Mouse (Mus musculus): Measurements from ENCODE around the gene Wdr17. TPM values are rescaled to one million over a fixed set of nuclear protein-coding genes. Genes with fewer than 3 reads are reported as not detected.

The Wdr17 gene
- polyA plus RNA-seq, 1 experiment from 2014 or later: 0.10 TPM

DNA sequence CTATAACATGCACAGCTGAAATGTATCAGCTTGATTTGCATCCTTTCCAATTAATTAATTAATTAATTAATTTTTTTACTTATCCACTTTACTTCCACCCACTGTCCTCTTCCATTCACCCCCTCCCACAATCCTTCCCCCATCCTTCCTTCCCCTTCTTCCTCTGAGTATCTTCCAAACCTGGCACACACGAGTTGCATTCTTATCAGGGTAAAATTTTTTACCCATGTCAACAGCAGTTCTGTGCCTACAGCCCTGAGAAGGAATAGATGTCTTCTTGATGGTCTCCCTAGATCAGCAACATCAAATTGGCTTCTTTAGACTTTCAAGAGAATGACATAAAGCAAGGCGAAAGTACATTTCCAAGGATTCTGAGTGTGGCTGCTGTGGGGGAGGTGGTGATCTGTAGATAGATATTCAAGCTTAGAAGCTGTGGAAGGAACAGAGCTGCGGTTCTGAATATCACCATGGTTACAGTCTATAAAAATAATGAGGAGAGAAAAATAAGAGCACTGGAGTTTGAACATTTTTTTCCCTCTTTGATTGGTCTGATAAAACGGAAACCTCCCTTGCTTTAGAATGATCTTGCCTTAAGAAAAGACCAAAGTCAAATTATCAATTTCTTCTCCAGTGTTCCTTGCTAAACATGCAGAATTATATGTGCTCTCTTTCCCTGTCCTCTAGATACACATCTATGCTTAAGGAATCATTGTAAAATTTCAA, 22.8 kb downstream of the Wdr17 start:
- H3K27me3 ChIP-seq: no peaks in the 10 kb centered on the region
- no peak for ATAC-seq (ENCODE audit: borderline replicate concordance, extremely low read depth, low FRiP score, low TSS enrichment)
- H3K4me3 ChIP-seq: no peak overlapping the region
- no peak overlapping the region for H3K27ac ChIP-seq
- H3K9ac ChIP-seq: no peak overlapping the region
- no peak overlapping the region for H3K4me2 ChIP-seq
- H3K36me3 ChIP-seq: no peaks in the 10 kb centered on the region
- no peaks in the 10 kb centered on the region for H3K4me1 ChIP-seq
- WGBS: 54% methylated on average over 4 of the region's 4 CpGs
- H3K9me3 ChIP-seq: no peaks in the 10 kb centered on the region

DNA sequence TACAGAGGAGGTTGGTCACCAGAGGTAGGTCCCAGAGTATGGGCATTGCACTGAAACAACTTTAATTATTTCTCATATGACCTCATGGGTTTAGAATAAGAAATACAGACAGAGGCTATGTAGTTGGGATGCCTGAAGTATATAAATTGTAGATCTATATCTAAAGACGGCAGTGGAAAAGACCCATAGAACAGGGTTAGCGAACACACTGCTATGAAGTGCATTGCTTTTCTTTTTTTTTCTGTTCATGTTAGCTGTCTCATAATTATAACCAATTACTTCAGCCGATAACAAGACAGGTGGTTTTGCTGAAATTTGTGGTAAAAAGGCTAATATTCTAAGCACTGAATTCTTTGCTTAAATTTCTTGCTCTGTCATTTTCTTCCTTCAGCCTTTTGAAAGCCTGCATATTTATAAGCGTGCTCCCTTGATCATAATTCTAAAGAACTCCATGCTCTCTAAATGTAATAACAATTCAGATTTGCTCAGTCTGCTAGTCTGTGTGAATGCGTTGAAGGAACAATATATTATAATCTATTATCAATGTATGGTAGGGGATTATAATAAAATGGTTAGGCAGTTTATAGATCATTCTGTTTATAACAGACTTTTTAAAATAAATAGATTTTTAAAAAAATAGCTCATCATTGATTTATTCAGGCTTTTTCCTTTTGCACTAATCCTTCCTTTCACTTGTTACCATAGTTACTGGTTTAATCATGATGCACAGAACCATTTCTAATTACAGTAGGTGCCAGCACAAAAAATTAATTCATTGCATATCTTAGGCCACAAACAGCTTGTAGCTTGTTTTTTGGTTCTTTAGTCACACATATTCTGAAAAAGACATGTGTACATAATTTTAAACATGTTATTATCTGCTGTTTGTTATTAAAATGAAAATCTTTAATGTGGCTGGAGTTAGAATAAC, 50.7 kb downstream of the Wdr17 start:
- Histone ChIP-seq H3K9me3 (no peaks in the 10 kb centered on the region), H3K4me1 (no peaks in the 10 kb centered on the region), H3K27me3 (no peaks in the 10 kb centered on the region), H3K36me3 (no peaks in the 10 kb centered on the region), H3K27ac (no peak overlapping the region), H3K9ac (no peak overlapping the region), H3K4me3 (no peak overlapping the region), H3K4me2 (no peak overlapping the region)
- no peak for ATAC-seq (ENCODE audit: borderline replicate concordance, extremely low read depth, low FRiP score, low TSS enrichment)
- WGBS: 86% methylated on average over 5 of the region's 5 CpGs

DNA sequence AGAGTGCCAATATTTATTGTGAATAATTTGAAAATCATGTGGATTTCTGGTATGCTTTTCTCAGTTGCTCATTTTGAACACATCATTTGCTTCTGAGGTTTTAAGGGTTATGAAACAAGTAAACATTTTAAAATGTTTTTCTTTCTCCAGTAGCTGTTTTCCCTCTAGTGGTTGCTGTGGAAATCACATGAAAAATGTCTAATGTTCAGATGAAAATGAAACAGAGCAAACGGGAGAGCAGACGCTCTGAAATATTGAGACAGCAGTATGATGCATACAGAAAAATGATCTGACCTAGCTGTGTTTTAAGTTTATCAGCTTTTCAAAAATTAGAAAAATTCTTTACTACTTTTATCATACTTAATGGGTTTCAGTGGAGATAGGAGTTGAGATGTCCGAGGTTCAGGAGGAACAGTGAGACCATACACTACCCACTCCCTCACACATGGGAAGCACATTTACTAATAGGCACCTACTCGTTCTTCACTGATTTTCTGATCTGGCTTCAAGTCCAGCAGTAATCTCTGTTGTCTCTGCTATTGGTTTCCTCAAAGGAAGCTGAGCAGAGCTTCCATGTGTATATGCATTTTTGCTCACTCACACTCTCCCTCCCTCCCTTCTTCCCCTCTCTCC, 57.1 kb downstream of the Wdr17 start:
- H3K4me1 ChIP-seq: no peaks in the 10 kb centered on the region
- no peaks in the 10 kb centered on the region for H3K9me3 ChIP-seq
- H3K9ac ChIP-seq: no peak overlapping the region
- no peak overlapping the region for H3K4me2 ChIP-seq
- no peak overlapping the region for H3K4me3 ChIP-seq
- 48% methylated on average over 4 of the region's 4 CpGs for WGBS
- H3K36me3 ChIP-seq: no peaks in the 10 kb centered on the region
- no peaks in the 10 kb centered on the region for H3K27me3 ChIP-seq
- no peak overlapping the region for H3K27ac ChIP-seq
- no peak for ATAC-seq (ENCODE audit: borderline replicate concordance, extremely low read depth, low FRiP score, low TSS enrichment)

DNA sequence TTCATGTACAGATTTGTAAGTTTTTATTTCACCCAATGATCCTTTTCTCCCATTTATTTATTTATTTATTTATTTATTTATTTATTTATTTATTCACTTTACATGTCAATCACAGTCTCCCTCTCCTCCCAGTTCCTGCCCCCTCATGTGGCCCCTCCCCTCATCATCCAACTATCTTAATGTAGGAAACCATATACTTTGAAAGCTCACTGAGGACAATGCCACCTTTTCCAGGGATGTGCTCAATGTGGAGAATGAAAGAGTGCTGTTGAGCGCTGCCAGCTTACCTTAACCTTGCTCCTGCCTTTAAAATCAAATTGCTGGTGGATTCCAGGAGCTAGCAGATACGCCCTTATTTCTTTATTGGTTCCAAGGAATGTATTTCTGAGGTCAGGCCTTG, 59.0 kb downstream of the Wdr17 start:
- Histone ChIP-seq H3K27ac (no peak overlapping the region), H3K4me1 (no peaks in the 10 kb centered on the region), H3K9me3 (no peaks in the 10 kb centered on the region), H3K4me2 (no peak overlapping the region), H3K36me3 (no peaks in the 10 kb centered on the region), H3K27me3 (no peaks in the 10 kb centered on the region), H3K9ac (no peak overlapping the region), H3K4me3 (no peak overlapping the region)
- 76% methylated on average over 2 of the region's 2 CpGs for WGBS
- no peak for ATAC-seq (ENCODE audit: borderline replicate concordance, extremely low read depth, low FRiP score, low TSS enrichment)

DNA sequence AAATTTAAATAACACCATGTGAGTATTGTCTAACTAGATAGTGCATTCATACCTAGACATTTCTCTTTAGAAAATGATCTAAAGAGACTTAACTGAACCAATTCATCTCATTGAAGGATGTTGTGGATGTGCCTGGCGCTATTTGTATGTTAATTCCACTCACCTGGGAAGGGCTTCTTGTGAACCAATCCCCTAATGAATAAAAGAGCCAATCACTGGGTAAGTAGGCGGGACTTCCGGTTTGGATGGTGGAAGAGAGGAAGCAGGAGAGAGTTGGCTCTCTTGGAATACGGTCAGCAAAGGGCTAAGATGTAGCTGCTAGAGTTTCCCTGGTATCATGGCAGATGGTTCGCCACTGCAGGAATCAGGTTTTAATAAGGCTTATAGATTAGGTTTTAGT, 64.0 kb downstream of the Wdr17 start:
- H3K4me3 ChIP-seq: no peak overlapping the region
- no peak for ATAC-seq (ENCODE audit: borderline replicate concordance, extremely low read depth, low FRiP score, low TSS enrichment)
- no peak overlapping the region for H3K9ac ChIP-seq
- no peak overlapping the region for H3K4me2 ChIP-seq
- no peaks in the 10 kb centered on the region for H3K9me3 ChIP-seq
- H3K4me1 ChIP-seq: no peaks in the 10 kb centered on the region
- WGBS: 87% methylated on average over 5 of the region's 5 CpGs
- H3K36me3 ChIP-seq: no peaks in the 10 kb centered on the region
- no peak overlapping the region for H3K27ac ChIP-seq
- H3K27me3 ChIP-seq: no peaks in the 10 kb centered on the region

DNA sequence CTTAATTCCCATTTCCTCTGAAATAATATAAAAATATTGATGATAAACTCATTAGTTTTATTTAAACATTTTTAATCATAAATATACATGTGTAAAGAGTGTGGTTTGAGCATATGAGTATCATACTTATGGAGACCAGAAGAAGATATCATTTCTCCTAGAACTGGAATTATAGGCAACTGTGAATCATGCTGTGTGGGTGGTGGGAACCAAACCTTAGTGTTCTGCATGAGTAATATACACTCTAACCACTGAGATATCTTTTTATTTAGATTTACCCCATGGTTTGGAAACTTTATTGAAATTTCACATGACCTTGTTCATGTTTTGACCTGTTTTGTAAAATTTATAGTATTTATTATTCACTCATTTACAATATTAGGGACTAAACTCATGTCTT, 68.3 kb downstream of the Wdr17 start:
- no peak overlapping the region for H3K4me2 ChIP-seq
- no peaks in the 10 kb centered on the region for H3K36me3 ChIP-seq
- H3K27me3 ChIP-seq: no peaks in the 10 kb centered on the region
- no peak for ATAC-seq (ENCODE audit: borderline replicate concordance, extremely low read depth, low FRiP score, low TSS enrichment)
- no peaks in the 10 kb centered on the region for H3K9me3 ChIP-seq
- H3K4me3 ChIP-seq: no peak overlapping the region
- no peak overlapping the region for H3K9ac ChIP-seq
- no peak overlapping the region for H3K27ac ChIP-seq
- H3K4me1 ChIP-seq: no peaks in the 10 kb centered on the region

DNA sequence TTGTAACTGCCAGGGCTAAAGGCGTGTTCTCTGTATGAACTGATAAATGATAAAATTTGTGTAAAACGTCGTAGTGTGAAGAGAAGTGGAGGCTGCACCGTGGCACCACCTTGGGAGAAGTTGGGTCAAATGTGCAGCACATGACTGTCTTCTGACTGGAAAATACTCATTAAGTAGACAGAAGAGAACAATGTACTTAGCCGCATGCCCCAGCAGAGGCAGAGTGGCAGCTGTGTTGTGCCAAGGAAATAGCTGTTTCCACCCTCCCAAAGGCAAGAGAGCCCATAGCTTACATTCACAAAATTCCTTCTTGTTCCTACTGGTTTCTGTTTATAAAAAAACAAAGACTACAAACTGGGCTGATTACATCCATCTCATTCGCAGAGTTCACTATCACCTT, 78.8 kb downstream of the Wdr17 start:
- no peaks in the 10 kb centered on the region for H3K27me3 ChIP-seq
- H3K36me3 ChIP-seq: no peaks in the 10 kb centered on the region
- H3K9ac ChIP-seq: no peak overlapping the region
- no peaks in the 10 kb centered on the region for H3K9me3 ChIP-seq
- H3K4me2 ChIP-seq: no peak overlapping the region
- no peak overlapping the region for H3K4me3 ChIP-seq
- 53% methylated on average over 6 of the region's 6 CpGs for WGBS
- ATAC-seq (ENCODE audit: borderline replicate concordance, extremely low read depth, low FRiP score, low TSS enrichment): no peak
- H3K4me1 ChIP-seq: no peaks in the 10 kb centered on the region
- no peak overlapping the region for H3K27ac ChIP-seq

DNA sequence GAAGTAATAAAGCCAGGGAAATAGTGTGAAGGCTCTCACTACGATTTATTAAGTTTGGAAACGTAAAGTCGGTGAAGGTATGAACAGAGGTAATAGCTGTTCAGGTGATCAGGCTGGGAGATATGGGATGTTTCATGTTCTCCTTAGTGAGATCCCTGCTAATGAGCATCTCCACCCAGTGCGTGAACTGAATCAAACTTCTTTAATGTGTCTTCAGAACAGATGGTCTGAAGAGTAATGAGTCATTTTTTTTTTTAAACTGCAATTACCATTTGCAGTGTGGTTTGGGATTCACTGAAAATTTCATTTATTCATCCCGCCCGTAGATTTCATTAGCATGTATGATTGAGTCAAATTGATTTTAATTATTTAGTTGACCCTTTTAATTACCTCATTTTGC, 80.8 kb downstream of the Wdr17 start:
- ATAC-seq (ENCODE audit: borderline replicate concordance, extremely low read depth, low FRiP score, low TSS enrichment): no peak
- Histone ChIP-seq H3K9ac (no peak overlapping the region), H3K4me2 (no peak overlapping the region), H3K36me3 (no peaks in the 10 kb centered on the region), H3K9me3 (no peaks in the 10 kb centered on the region), H3K27me3 (no peaks in the 10 kb centered on the region), H3K4me1 (no peaks in the 10 kb centered on the region), H3K27ac (no peak overlapping the region), H3K4me3 (no peak overlapping the region)
- WGBS: 92% methylated on average over 6 of the region's 6 CpGs

DNA sequence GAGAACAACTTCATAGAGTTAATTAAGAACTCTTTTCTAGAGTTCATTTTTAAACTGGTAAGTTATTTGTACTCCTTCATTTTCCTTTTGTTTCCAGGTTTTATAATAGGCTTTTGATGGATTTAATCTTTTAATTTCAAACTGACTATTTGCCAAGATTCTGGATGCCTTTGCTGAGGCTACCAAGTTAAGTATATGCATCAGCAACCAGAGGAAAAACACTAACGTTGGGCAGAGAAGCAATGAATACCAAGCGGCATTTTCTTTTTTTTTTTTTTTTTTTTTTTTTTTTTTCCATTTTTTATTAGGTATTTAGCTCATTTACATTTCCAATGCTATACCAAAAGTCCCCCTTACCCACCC, 94.3 kb downstream of the Wdr17 start:
- no peak overlapping the region for H3K27ac ChIP-seq
- no peaks in the 10 kb centered on the region for H3K27me3 ChIP-seq
- no peak overlapping the region for H3K4me2 ChIP-seq
- ATAC-seq (ENCODE audit: borderline replicate concordance, extremely low read depth, low FRiP score, low TSS enrichment): no peak
- no peaks in the 10 kb centered on the region for H3K4me1 ChIP-seq
- no peak overlapping the region for H3K9ac ChIP-seq
- WGBS: 95% methylated on average over 2 of the region's 2 CpGs
- no peaks in the 10 kb centered on the region for H3K36me3 ChIP-seq
- no peak overlapping the region for H3K4me3 ChIP-seq
- H3K9me3 ChIP-seq: no peaks in the 10 kb centered on the region

DNA sequence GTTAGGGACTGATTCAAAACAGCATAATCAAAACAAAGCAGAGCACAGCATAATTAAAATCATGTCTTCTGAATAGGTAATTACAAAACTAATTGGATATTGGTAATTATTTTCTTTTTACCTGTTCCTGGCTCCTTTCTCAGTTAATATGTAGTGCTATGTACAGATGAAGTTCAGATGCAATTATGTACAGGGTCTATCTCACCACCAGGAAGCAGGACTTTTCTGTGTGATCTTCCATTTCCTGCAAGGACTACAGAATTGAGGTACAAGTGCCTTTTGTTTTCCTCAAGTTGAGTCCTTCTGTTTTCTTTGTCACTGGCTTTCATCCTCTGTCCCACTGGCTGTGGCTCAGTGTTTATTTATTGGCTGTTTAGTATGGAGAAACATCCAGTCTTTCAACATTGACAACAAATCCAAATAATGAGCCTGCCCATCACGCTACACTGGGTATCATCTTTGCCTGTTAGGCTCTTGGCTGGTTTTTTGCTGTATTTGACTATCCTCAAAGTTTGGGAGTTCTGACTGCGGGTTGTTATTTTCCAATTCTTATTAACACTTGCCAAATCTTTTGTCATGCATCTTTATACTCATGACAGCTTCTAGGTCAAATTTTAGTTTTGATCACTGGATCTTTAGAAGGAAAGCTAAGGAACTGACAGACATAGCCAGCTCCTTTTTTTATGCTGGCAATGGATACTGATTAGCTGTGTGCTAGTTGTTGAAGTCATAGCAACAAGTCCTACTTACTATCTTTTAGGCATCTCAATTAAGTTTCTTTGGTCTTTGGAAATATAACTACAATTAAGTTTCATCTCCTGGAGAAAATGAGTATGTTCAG, 94.9 kb downstream of the Wdr17 start:
- no peak for ATAC-seq (ENCODE audit: borderline replicate concordance, extremely low read depth, low FRiP score, low TSS enrichment)
- H3K9ac ChIP-seq: no peak overlapping the region
- no peaks in the 10 kb centered on the region for H3K27me3 ChIP-seq
- no peaks in the 10 kb centered on the region for H3K9me3 ChIP-seq
- H3K4me2 ChIP-seq: no peak overlapping the region
- no peaks in the 10 kb centered on the region for H3K36me3 ChIP-seq
- no peak overlapping the region for H3K27ac ChIP-seq
- no peak overlapping the region for H3K4me3 ChIP-seq
- WGBS: 65% methylated on average over 2 of the region's 2 CpGs
- H3K4me1 ChIP-seq: no peaks in the 10 kb centered on the region

DNA sequence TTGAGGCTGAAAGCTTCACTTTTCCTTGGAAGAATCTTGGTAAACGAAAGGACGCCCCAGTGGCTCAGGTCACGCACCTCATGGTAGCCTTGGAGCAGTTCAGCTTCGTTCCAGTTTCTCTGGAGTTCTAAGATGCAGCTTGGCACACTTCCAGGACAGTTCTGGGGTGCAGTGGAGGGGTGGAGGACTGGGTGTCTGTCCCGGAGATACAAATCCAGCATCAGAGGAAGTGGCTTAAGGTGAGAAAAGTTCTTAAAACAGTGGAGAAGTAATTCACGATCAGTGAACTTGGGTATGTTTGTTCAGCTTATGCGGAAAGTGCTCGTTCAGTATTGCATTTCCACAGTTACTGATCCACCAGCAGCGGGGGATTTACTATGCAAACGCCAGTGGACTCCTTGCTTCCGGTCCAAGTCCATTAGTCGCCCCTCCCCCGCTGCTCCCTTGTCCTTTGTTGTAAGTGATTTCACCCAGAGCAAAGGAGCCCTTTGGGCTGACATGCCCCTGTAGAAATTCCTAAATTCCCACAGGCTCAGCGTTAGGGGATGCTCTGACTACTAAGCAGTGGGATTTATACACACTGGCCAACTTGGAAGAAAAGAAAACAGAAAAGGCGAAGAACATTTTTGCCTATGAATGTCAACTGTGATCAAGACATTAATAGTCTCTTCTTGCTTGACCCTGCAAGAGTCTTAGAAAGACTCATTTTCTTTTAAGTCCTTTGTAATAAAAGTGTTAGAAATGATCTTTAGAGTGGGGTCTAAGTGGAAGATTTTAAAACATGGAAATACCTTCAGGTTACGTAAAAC, 106.6 kb downstream of the Wdr17 start:
- H3K27me3 ChIP-seq: no peaks in the 10 kb centered on the region
- 11% methylated on average over 16 of the region's 16 CpGs for WGBS
- H3K9me3 ChIP-seq: no peaks in the 10 kb centered on the region
- H3K36me3 ChIP-seq: no peaks in the 10 kb centered on the region
- H3K27ac ChIP-seq: no peak overlapping the region
- H3K9ac ChIP-seq: peak overlapping the region; percentile 2; the same call in 1 of the 2 replicates
- peak overlapping the region; percentile 36 for H3K4me3 ChIP-seq
- H3K4me2 ChIP-seq: peak overlapping the region; percentile 62
- peak; percentile 69 for ATAC-seq (ENCODE audit: borderline replicate concordance, extremely low read depth, low FRiP score, low TSS enrichment)
- H3K4me1 ChIP-seq: peaks cover 13% of the 10 kb centered on the region; the same call in 1 of the 2 replicates

Data from lung, embryonic 15.5 days (tissue).